Mouse (Mus musculus) ovary, adult 2 months (tissue): ENCODE results near the gene Gm20834. TPM values are rescaled to one million over a fixed set of nuclear protein-coding genes. Genes with fewer than 3 reads are reported as not detected.

Source experiments
- polyA plus RNA-seq: library from polyadenylated mRNA; depleted of rRNA; stranded (reverse); fragments of >200 nt; gene quantifications from 2 replicates; pipeline ENCODE4 v1.2.3, GENCODE M21; 2012; rRNA removed

The Gm20834 gene
- not detected in 2 replicates for polyA plus RNA-seq

GRCm38 (mm10) chrY:10324489-10324888 lies at the start of gene Gm20834:
Gene Gm20834 (minus strand): TSS chrY:10324589.

Other genes starting within 250 kb of the Gm20834 start
- not detected in 2 replicates for gene Gm21310, start 177.4 kb downstream of the Gm20834 start, polyA plus RNA-seq
- not detected in 2 replicates for gene Gm28510, start 88.1 kb upstream of the Gm20834 start, polyA plus RNA-seq
- gene Gm20737, start 211.5 kb upstream of the Gm20834 start, polyA plus RNA-seq: not detected in 2 replicates
- not detected in 2 replicates for gene Gm21775, start 228.9 kb upstream of the Gm20834 start, polyA plus RNA-seq